Mouse (Mus musculus): Measurements from ENCODE around the gene Agpat4.
"Not testable (repeated sequence)": the region's sequence is repeated elsewhere in the genome, so short reads cannot be mapped to it uniquely, and the experiment has no call there.

Gene Agpat4

GRCm38 (mm10) chr17:12195137-12195536, 76.6 kb downstream of the Agpat4 start:
- no peak for DNase-seq (ENCODE audit: low spot score)

- no peak for DNase-seq (ENCODE audit: low spot score)
Observed at GRCm38 (mm10) chr17:12195604-12196003, 77.1 kb downstream of the Agpat4 start.

- DNase-seq (ENCODE audit: low spot score): peak; percentile 76
Observed at GRCm38 (mm10) chr17:12199933-12200332, 81.4 kb downstream of the Agpat4 start.

GRCm38 (mm10) chr17:12201086-12201485, 82.6 kb downstream of the Agpat4 start:
- DNase-seq (ENCODE audit: low spot score): no peak

GRCm38 (mm10) chr17:12203414-12203897, 85.0 kb downstream of the Agpat4 start:
- no peak for DNase-seq (ENCODE audit: low spot score)

- no peak for DNase-seq (ENCODE audit: low spot score)
Observed at GRCm38 (mm10) chr17:12204246-12204645, 85.7 kb downstream of the Agpat4 start.

GRCm38 (mm10) chr17:12204689-12205014, 86.1 kb downstream of the Agpat4 start:
- DNase-seq (ENCODE audit: low spot score): no peak

- DNase-seq (ENCODE audit: low spot score): no peak
Observed at GRCm38 (mm10) chr17:12205015-12205693, 86.7 kb downstream of the Agpat4 start.

- DNase-seq (ENCODE audit: low spot score): no peak
Observed at GRCm38 (mm10) chr17:12205694-12206075, 87.2 kb downstream of the Agpat4 start.

GRCm38 (mm10) chr17:12206248-12206647, 87.7 kb downstream of the Agpat4 start:
- DNase-seq (ENCODE audit: low spot score): no peak

GRCm38 (mm10) chr17:12207022-12207548, 88.6 kb downstream of the Agpat4 start:
- no peak for DNase-seq (ENCODE audit: low spot score)

GRCm38 (mm10) chr17:12209481-12209880, 91.0 kb downstream of the Agpat4 start:
- no peak for DNase-seq (ENCODE audit: low spot score)

- peak; percentile 88 for DNase-seq (ENCODE audit: low spot score)
Observed at GRCm38 (mm10) chr17:12210544-12211132, 92.1 kb downstream of the Agpat4 start.

- no peak for DNase-seq (ENCODE audit: low spot score)
Observed at GRCm38 (mm10) chr17:12211890-12212289, 93.4 kb downstream of the Agpat4 start.

- DNase-seq (ENCODE audit: low spot score): no peak
Observed at GRCm38 (mm10) chr17:12212341-12212740, 93.8 kb downstream of the Agpat4 start.

- no peak for DNase-seq (ENCODE audit: low spot score)
Observed at GRCm38 (mm10) chr17:12213430-12213829, 94.9 kb downstream of the Agpat4 start.

GRCm38 (mm10) chr17:12216224-12216623, 97.7 kb downstream of the Agpat4 start:
- no peak for DNase-seq (ENCODE audit: low spot score)

GRCm38 (mm10) chr17:12221926-12222325, 103.4 kb downstream of the Agpat4 start:
- no peak for DNase-seq (ENCODE audit: low spot score)

- no peak for DNase-seq (ENCODE audit: low spot score)
Observed at GRCm38 (mm10) chr17:12223682-12224081, 105.2 kb downstream of the Agpat4 start.

- DNase-seq (ENCODE audit: low spot score): no peak
Observed at GRCm38 (mm10) chr17:12224145-12224544, 105.6 kb downstream of the Agpat4 start.

- DNase-seq (ENCODE audit: low spot score): not testable (repeated sequence)
Observed at GRCm38 (mm10) chr17:12224551-12224950, 106.0 kb downstream of the Agpat4 start.

GRCm38 (mm10) chr17:12225227-12225626, 106.7 kb downstream of the Agpat4 start:
- DNase-seq (ENCODE audit: low spot score): no peak

GRCm38 (mm10) chr17:12226551-12226950, 108.0 kb downstream of the Agpat4 start:
- peak; percentile 65 for DNase-seq (ENCODE audit: low spot score)

- no peak for DNase-seq (ENCODE audit: low spot score)
Observed at GRCm38 (mm10) chr17:12228001-12228400, 109.5 kb downstream of the Agpat4 start.

Measured in adipocyte (in vitro differentiated cells).